Mouse (Mus musculus) forebrain, embryonic 13.5 days (tissue): ENCODE results near the gene Wdr11. TPM values are rescaled to one million over a fixed set of nuclear protein-coding genes. Genes with fewer than 3 reads are reported as not detected.
A peak's percentile ranks its signal among the peaks of the same experiment; 100 is the strongest.

ENCODE experiments used
- ATAC-seq: fragments of 200-750 bp; cut with Nextera tagmentation; 2 replicates; pipeline ENCODE4 v1.8.0; 2017
- H3K27ac ChIP-seq: fragments of 300-500 bp; sonication (generic); 2 replicates; pipeline ENCODE4 v1.5.1; 2015; ENCODE audit warnings: inconsistent platforms, mild to moderate bottlenecking, moderate library complexity
- H3K27me3 ChIP-seq: fragments of 300-500 bp; sonication (generic); 2 replicates; pipeline ENCODE4 v1.6.1; 2015; ENCODE audit warnings: mild to moderate bottlenecking, inconsistent platforms
- H3K36me3 ChIP-seq: fragments of 300-500 bp; sonication (generic); 2 replicates; pipeline ENCODE4 v1.6.1; 2015; ENCODE audit warnings: mild to moderate bottlenecking, inconsistent platforms; ENCODE audit not compliant: poor library complexity, severe bottlenecking
- H3K4me1 ChIP-seq: fragments of 300-500 bp; sonication (generic); 2 replicates; pipeline ENCODE4 v1.6.1; 2015; ENCODE audit warnings: inconsistent platforms
- H3K4me2 ChIP-seq: fragments of 300-500 bp; sonication (generic); 2 replicates; pipeline ENCODE4 v1.6.1; 2015; ENCODE audit warnings: inconsistent platforms, mild to moderate bottlenecking, moderate library complexity
- H3K4me3 ChIP-seq: fragments of 300-500 bp; sonication (generic); 2 replicates; pipeline ENCODE4 v1.5.1; 2015; ENCODE audit warnings: mild to moderate bottlenecking, inconsistent platforms
- H3K9ac ChIP-seq: fragments of 300-500 bp; sonication (generic); 2 replicates; pipeline ENCODE4 v1.6.1; 2015; ENCODE audit warnings: mild to moderate bottlenecking, inconsistent platforms
- H3K9me3 ChIP-seq: fragments of 300-500 bp; sonication (generic); replicated peaks from 2 replicates; pipeline ENCODE4 v1.6.1; 2016; ENCODE audit warnings: inconsistent platforms
- WGBS: fragments of 180-500 bp; shearing (Covaris S2); methylation state at CpG from one replicate; pipeline ENCODE4 v1.1.7; 2015; 5-methylcytosine and 5-hydroxymethylcytosine counted together
- polyA plus RNA-seq: library from polyadenylated mRNA; unstranded; fragments of >200 nt; fragmentation: Nextera tagmentation; extraction: Ambion mirVana; gene quantifications from 2 replicates; pipeline ENCODE4 v1.2.1, GENCODE M21; 2015

Wdr11 gene
- 30.6 and 36.5 TPM in 2 replicates for polyA plus RNA-seq

DNA sequence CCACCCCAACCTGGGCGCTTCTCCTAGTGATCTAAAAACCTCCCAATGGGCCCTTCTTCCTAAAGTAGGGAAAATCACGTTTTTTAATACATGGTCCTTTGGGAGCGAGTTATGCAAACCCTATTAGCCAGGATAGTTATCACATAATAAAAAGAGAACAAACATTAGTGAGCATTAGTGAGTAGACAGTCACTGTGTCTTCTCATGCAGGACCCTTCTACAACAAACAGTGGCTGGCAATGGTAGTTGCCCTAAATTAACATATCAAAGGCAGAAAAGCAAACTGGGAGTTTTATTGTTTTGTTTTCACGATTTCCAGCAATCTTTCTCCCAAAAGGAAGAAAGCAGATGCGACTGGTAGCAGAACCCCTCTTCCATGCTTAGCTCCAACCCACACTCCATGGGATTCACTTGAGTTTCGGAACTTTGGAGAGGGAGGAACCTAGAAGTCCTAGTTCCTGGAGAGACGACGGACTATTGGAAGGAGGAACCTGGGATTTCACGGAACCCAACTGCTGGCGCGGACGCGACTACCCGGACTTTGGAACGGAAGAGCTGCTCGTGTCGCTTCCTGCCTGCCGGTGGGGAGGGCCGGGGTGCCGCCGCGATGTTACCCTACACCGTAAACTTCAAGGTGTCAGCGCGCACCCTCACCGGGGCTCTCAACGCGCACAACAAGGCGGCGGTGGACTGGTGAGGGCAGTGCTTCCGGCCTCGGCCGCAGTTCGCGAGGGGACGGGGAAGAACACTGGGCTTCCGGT, at the start of gene Wdr11:
TSS of gene Wdr11 (plus strand) at position 493 of the 761 bp plus-strand sequence.
- peak within 1 kb of the TSS; percentile 88 for H3K9ac ChIP-seq

GRCm38 (mm10) chr7:129567541-129567940, 24.1 kb upstream of the Wdr11 start:
- H3K27me3 ChIP-seq, result no peaks in the 10 kb centered on the region
- no peak overlapping the region for H3K4me2 ChIP-seq
- 70% methylated on average over 1 of the region's 1 CpGs for WGBS
- H3K27ac ChIP-seq, result no peak overlapping the region
- ATAC-seq, result no peak
- peaks cover 21% of the 10 kb centered on the region for H3K4me1 ChIP-seq
- no peaks in the 10 kb centered on the region for H3K9me3 ChIP-seq
- H3K9ac ChIP-seq, result no peak overlapping the region
- H3K36me3 ChIP-seq, result no peaks in the 10 kb centered on the region
- H3K4me3 ChIP-seq, result no peak overlapping the region

More for the DNA sequence above, at the start of gene Wdr11:
- Histone ChIP-seq H3K4me3 (peak within 1 kb of the TSS; percentile 85), H3K9me3 (no peaks in the 10 kb centered on the region), H3K4me2 (peak within 1 kb of the TSS; percentile 61), H3K4me1 (peaks cover 21% of the 10 kb centered on the region), H3K36me3 (peaks cover 4% of the 10 kb centered on the region; the same call in 1 of the 2 replicates), H3K27me3 (peaks cover 9% of the 10 kb centered on the region; the same call in 1 of the 2 replicates), H3K27ac (peak within 1 kb of the TSS; percentile 84)
- ATAC-seq, result peak; percentile 91
- 3% methylated on average over 37 of the region's 37 CpGs for WGBS

DNA sequence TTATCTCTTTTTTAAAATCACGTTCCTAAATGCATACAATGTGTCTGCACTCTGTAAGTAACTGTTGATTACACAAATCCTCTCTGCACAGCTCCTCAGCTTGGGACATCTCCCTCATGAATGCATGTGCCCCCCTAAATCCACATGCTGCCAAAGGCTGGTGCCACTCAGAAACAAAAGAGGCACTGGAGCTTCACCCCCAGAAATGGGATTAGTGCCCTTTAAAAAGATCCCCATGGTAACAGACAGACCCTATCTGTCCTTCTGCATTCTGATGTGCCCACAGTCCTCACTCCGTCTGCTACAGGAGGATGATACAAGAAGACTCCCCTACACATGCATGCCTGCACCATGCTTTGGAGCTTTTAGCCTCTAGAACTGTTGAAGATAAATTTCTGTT, 23.3 kb upstream of the Wdr11 start:
- Histone ChIP-seq H3K4me1 (peaks cover 21% of the 10 kb centered on the region), H3K27me3 (no peaks in the 10 kb centered on the region), H3K36me3 (no peaks in the 10 kb centered on the region), H3K27ac (no peak overlapping the region), H3K9me3 (no peaks in the 10 kb centered on the region), H3K4me3 (no peak overlapping the region), H3K4me2 (no peak overlapping the region; the same call in 1 of the 2 replicates), H3K9ac (no peak overlapping the region)
- no peak for ATAC-seq
- 6% methylated on average over 2 of the region's 2 CpGs for WGBS

- 68% methylated on average over 4 of the region's 4 CpGs for WGBS
- no peak overlapping the region for H3K4me2 ChIP-seq
- no peaks in the 10 kb centered on the region for H3K36me3 ChIP-seq
- no peaks in the 10 kb centered on the region for H3K9me3 ChIP-seq
- peaks cover 10% of the 10 kb centered on the region for H3K4me1 ChIP-seq
- no peak for ATAC-seq
- H3K4me3 ChIP-seq, result no peak overlapping the region
- H3K27me3 ChIP-seq, result no peaks in the 10 kb centered on the region
- H3K27ac ChIP-seq, result no peak overlapping the region
- no peak overlapping the region for H3K9ac ChIP-seq
Measured at GRCm38 (mm10) chr7:129574471-129574870, 17.2 kb upstream of the Wdr11 start.

DNA sequence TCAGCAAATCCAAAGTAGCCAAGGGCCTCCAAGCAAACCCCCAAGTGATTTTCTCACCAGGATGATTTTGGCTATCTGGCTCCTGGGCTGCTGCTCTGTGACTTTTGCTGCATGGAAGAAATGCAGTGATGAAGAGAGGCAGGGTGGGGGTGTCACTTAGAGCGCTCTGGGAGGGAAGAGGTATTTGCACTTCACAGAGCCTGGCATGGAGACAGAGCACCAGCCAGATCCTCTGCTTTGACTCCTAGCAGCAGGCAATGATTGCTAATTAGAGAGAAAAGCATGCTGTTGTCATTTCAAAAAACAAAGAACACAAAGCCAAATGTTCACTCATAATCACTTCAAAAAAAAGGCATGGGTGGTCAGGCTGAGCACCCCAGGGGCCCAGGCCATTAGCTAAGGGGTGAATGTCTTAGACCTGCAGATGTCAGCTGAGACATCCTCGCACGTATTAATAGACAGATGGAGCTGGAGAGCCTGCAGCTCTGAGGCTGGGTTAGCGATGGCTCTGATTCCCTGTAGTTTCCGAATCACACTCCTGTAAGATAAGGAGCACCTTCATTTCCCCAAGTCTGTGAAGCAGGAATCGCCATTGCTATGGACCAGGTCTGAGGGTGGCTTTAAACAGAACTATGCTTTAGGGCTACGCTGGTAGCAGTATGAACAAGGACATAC, 16.4 kb upstream of the Wdr11 start:
- Histone ChIP-seq H3K27ac (no peak overlapping the region), H3K4me1 (peaks cover 10% of the 10 kb centered on the region), H3K27me3 (no peaks in the 10 kb centered on the region), H3K9ac (no peak overlapping the region), H3K36me3 (no peaks in the 10 kb centered on the region), H3K9me3 (no peaks in the 10 kb centered on the region), H3K4me3 (no peak overlapping the region), H3K4me2 (no peak overlapping the region)
- 0 out of 2 replicates have a peak, but pooled peaks have one; percentile 36 for ATAC-seq
- WGBS, result 21% methylated on average over 7 of the region's 7 CpGs

GRCm38 (mm10) chr7:129592132-129592745, 576 bp downstream of the Wdr11 start:
- Histone ChIP-seq H3K9me3 (no peaks in the 10 kb centered on the region), H3K4me3 (peak overlapping the region; percentile 85), H3K4me2 (peak overlapping the region; percentile 61), H3K9ac (peak overlapping the region; percentile 88), H3K4me1 (peaks cover 21% of the 10 kb centered on the region), H3K27me3 (peaks cover 9% of the 10 kb centered on the region; the same call in 1 of the 2 replicates), H3K36me3 (peaks cover 9% of the 10 kb centered on the region), H3K27ac (peak overlapping the region; percentile 84)
- WGBS, result under 1% methylated on average over 13 of the region's 13 CpGs
- ATAC-seq, result peak; percentile 65

- 99% methylated on average over 2 of the region's 2 CpGs for WGBS
- Histone ChIP-seq H3K9me3 (no peaks in the 10 kb centered on the region), H3K36me3 (peaks cover 38% of the 10 kb centered on the region), H3K9ac (no peak overlapping the region), H3K4me2 (no peak overlapping the region), H3K4me3 (no peak overlapping the region), H3K4me1 (peaks cover 15% of the 10 kb centered on the region), H3K27me3 (no peaks in the 10 kb centered on the region), H3K27ac (no peak overlapping the region)
- ATAC-seq, result no peak
Measured at GRCm38 (mm10) chr7:129597186-129597585, 5.5 kb downstream of the Wdr11 start.

DNA sequence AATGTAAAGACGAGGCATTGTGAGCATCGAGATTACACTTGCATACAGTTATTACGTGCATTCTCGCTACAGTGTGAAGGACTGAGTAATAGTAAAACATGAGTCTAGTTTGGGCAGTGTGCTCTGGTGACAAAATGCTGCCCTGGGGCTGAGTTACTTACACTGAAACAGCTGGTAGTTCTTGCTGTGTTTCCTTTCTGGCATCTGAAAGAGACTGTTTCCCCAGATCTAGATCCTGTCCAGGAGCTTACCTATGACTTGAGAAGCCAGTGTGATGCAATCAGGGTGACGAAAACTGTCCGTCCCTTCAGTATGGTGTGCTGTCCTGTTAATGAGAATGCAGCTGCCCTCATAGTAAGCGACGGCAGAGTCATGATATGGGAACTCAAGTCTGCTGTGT, 14.6 kb downstream of the Wdr11 start:
- Histone ChIP-seq H3K27me3 (no peaks in the 10 kb centered on the region), H3K9ac (no peak overlapping the region), H3K9me3 (no peaks in the 10 kb centered on the region), H3K4me3 (no peak overlapping the region), H3K4me1 (no peaks in the 10 kb centered on the region), H3K36me3 (peaks cover 82% of the 10 kb centered on the region), H3K27ac (no peak overlapping the region), H3K4me2 (no peak overlapping the region)
- 95% methylated on average over 8 of the region's 8 CpGs for WGBS
- ATAC-seq, result no peak

DNA sequence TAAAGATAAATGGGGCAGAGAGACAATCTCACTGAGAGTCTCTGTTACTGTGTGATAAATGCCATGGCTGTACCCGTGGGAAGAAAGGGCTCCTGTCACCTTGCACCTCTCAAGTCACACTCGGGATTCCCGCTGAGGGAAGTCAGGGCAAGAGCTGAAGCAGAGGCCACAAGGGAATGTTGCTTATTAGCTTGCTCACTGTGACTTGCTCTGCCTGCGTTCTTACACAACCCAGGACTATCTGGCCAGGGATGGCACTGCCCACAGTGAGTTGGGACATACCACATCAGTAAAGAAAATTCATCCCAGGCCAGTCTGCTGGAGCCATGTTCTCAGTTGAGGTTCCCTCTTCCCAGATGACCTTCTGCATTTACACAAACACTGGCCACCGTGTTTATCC, 29.5 kb downstream of the Wdr11 start:
- peaks cover 66% of the 10 kb centered on the region for H3K36me3 ChIP-seq
- 96% methylated on average over 5 of the region's 5 CpGs for WGBS
- ATAC-seq, result no peak

GRCm38 (mm10) chr7:129630351-129630750, 38.7 kb downstream of the Wdr11 start:
- no peak overlapping the region for H3K9ac ChIP-seq
- no peak for ATAC-seq
- H3K4me2 ChIP-seq, result no peak overlapping the region
- H3K36me3 ChIP-seq, result peaks cover 78% of the 10 kb centered on the region
- no peak overlapping the region for H3K4me3 ChIP-seq
- WGBS, result 97% methylated on average over 7 of the region's 7 CpGs
- H3K27me3 ChIP-seq, result no peaks in the 10 kb centered on the region
- no peaks in the 10 kb centered on the region for H3K9me3 ChIP-seq
- H3K4me1 ChIP-seq, result no peaks in the 10 kb centered on the region
- H3K27ac ChIP-seq, result no peak overlapping the region

More for the DNA sequence above, 29.5 kb downstream of the Wdr11 start:
- no peak overlapping the region for H3K27ac ChIP-seq
- no peak overlapping the region for H3K4me2 ChIP-seq
- H3K27me3 ChIP-seq, result no peaks in the 10 kb centered on the region
- H3K4me1 ChIP-seq, result no peaks in the 10 kb centered on the region
- no peak overlapping the region for H3K4me3 ChIP-seq
- H3K9me3 ChIP-seq, result no peaks in the 10 kb centered on the region
- no peak overlapping the region for H3K9ac ChIP-seq

DNA sequence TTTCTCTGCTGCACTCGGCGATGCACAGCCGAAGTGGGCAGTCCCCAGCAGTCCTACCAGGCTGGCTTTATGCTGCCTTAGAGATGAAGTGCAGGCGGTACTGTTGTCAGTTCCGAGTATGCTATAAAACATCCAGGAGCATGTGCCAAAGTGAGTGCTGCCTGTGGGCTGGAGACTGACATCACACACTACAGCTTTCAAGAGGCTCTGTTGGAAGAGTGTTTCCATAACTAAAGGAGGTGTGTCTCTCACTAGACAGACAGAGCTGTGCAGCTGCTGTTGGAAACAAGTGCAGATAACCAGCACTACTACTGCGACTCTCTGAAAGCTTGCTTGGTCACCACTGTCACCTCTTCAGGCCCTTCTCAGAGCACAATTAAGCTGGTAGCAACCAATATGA, 39.8 kb downstream of the Wdr11 start:
- Histone ChIP-seq H3K9me3 (no peaks in the 10 kb centered on the region), H3K27ac (no peak overlapping the region), H3K4me1 (no peaks in the 10 kb centered on the region), H3K27me3 (no peaks in the 10 kb centered on the region), H3K4me2 (no peak overlapping the region), H3K36me3 (peaks cover 77% of the 10 kb centered on the region), H3K9ac (no peak overlapping the region), H3K4me3 (no peak overlapping the region)
- no peak for ATAC-seq
- 94% methylated on average over 6 of the region's 6 CpGs for WGBS
